Mouse (Mus musculus) lung, embryonic 15.5 days (tissue): ENCODE measurements around the gene 1700109H08Rik. TPM values are rescaled to one million over a fixed set of nuclear protein-coding genes. Genes with fewer than 3 reads are reported as not detected.
"Not testable (repeated sequence)": the region's sequence is repeated elsewhere in the genome, so short reads cannot be mapped to it uniquely, and the experiment has no call there.

Source experiments
- ATAC-seq: fragments of 200-750 bp; cut with Nextera tagmentation; 2 replicates; pipeline ENCODE4 v1.8.0; 2017; ENCODE audit warnings: moderate number of reproducible peaks, borderline replicate concordance; ENCODE audit not compliant: low FRiP score, low TSS enrichment; ENCODE audit errors: extremely low read depth
- H3K27ac ChIP-seq: fragments of 300-500 bp; sonication (generic); 2 replicates; pipeline ENCODE4 v1.5.1; 2015; ENCODE audit warnings: moderate library complexity, mild to moderate bottlenecking, inconsistent platforms
- H3K27me3 ChIP-seq: fragments of 300-500 bp; sonication (generic); 2 replicates; pipeline ENCODE4 v1.6.1; 2015; ENCODE audit warnings: inconsistent platforms
- H3K36me3 ChIP-seq: fragments of 300-500 bp; sonication (generic); 2 replicates; pipeline ENCODE4 v1.6.1; 2015; ENCODE audit warnings: inconsistent platforms
- H3K4me1 ChIP-seq: fragments of 300-500 bp; sonication (generic); 2 replicates; pipeline ENCODE4 v1.6.1; 2015; ENCODE audit warnings: inconsistent platforms
- H3K4me2 ChIP-seq: fragments of 300-500 bp; sonication (generic); 2 replicates; pipeline ENCODE4 v1.6.1; 2015; ENCODE audit warnings: inconsistent platforms, mild to moderate bottlenecking, moderate library complexity
- H3K4me3 ChIP-seq: fragments of 300-500 bp; sonication (generic); 2 replicates; pipeline ENCODE4 v1.5.1; 2015; ENCODE audit warnings: mild to moderate bottlenecking, inconsistent platforms
- H3K9ac ChIP-seq: fragments of 300-500 bp; sonication (generic); 2 replicates; pipeline ENCODE4 v1.6.1; 2015; ENCODE audit warnings: inconsistent platforms
- H3K9me3 ChIP-seq: fragments of 300-500 bp; sonication (generic); 2 replicates; pipeline ENCODE4 v1.6.1; 2016; ENCODE audit warnings: inconsistent platforms
- WGBS: fragments of 180-500 bp; shearing (Covaris S2); methylation state at CpG from one replicate; pipeline ENCODE4 v1.1.7; 2015; 5-methylcytosine and 5-hydroxymethylcytosine counted together
- polyA plus RNA-seq: library from polyadenylated mRNA; unstranded; fragments of >200 nt; fragmentation: Nextera tagmentation; extraction: Ambion mirVana; gene quantifications from 2 replicates; pipeline ENCODE4 v1.2.1, GENCODE M21; 2015

The 1700109H08Rik gene
- polyA plus RNA-seq, 1 experiment from 2014 or later: 2.0 TPM

GRCm38 (mm10) chr5:3607114-3607513 lies 35.7 kb downstream of the 1700109H08Rik start:
- Histone ChIP-seq H3K27me3 (no peaks in the 10 kb centered on the region), H3K9me3 (no peaks in the 10 kb centered on the region), H3K4me3 (no peak overlapping the region), H3K4me1 (no peaks in the 10 kb centered on the region), H3K36me3 (peaks cover 23% of the 10 kb centered on the region), H3K4me2 (no peak overlapping the region), H3K27ac (no peak overlapping the region), H3K9ac (no peak overlapping the region)
- ATAC-seq: no peak
- WGBS: 91% methylated on average over 9 of the region's 9 CpGs

GRCm38 (mm10) chr5:3609241-3609640 lies 37.9 kb downstream of the 1700109H08Rik start:
- Histone ChIP-seq H3K9me3 (no peaks in the 10 kb centered on the region), H3K36me3 (peaks cover 23% of the 10 kb centered on the region), H3K27me3 (no peaks in the 10 kb centered on the region), H3K4me1 (no peaks in the 10 kb centered on the region), H3K9ac (no peak overlapping the region), H3K4me3 (no peak overlapping the region), H3K27ac (no peak overlapping the region), H3K4me2 (no peak overlapping the region)
- no peak for ATAC-seq
- WGBS: 89% methylated on average over 7 of the region's 7 CpGs

- H3K4me1 ChIP-seq, H3K4me2 ChIP-seq, H3K27ac ChIP-seq, ATAC-seq, H3K9ac ChIP-seq, H3K4me3 ChIP-seq, H3K9me3 ChIP-seq, H3K27me3 ChIP-seq: not testable (repeated sequence)
- 89% methylated on average over 2 of the region's 2 CpGs for WGBS
- peaks cover 10% of the 10 kb centered on the region for H3K36me3 ChIP-seq
Observed at GRCm38 (mm10) chr5:3611835-3612234, 40.5 kb downstream of the 1700109H08Rik start.

GRCm38 (mm10) chr5:3620486-3620885 lies 49.1 kb downstream of the 1700109H08Rik start:
- no peak overlapping the region for H3K4me2 ChIP-seq
- ATAC-seq: no peak
- H3K27me3 ChIP-seq: no peaks in the 10 kb centered on the region
- no peaks in the 10 kb centered on the region for H3K9me3 ChIP-seq
- H3K9ac ChIP-seq: no peak overlapping the region
- H3K4me1 ChIP-seq: no peaks in the 10 kb centered on the region
- H3K27ac ChIP-seq: no peak overlapping the region
- peaks cover 16% of the 10 kb centered on the region; the same call in 1 of the 2 replicates for H3K36me3 ChIP-seq
- 80% methylated on average over 7 of the region's 7 CpGs for WGBS
- no peak overlapping the region for H3K4me3 ChIP-seq

GRCm38 (mm10) chr5:3630055-3630454 lies 58.7 kb downstream of the 1700109H08Rik start:
- no peaks in the 10 kb centered on the region for H3K4me1 ChIP-seq
- no peak overlapping the region for H3K4me3 ChIP-seq
- no peak overlapping the region for H3K9ac ChIP-seq
- H3K9me3 ChIP-seq: no peaks in the 10 kb centered on the region
- peaks cover 9% of the 10 kb centered on the region; the same call in 1 of the 2 replicates for H3K36me3 ChIP-seq
- no peaks in the 10 kb centered on the region for H3K27me3 ChIP-seq
- 90% methylated on average over 5 of the region's 5 CpGs for WGBS
- H3K4me2 ChIP-seq: no peak overlapping the region
- ATAC-seq: no peak
- no peak overlapping the region for H3K27ac ChIP-seq

GRCm38 (mm10) chr5:3631512-3632271 lies 60.3 kb downstream of the 1700109H08Rik start:
- no peak overlapping the region for H3K4me3 ChIP-seq
- H3K27ac ChIP-seq: no peak overlapping the region
- H3K27me3 ChIP-seq: no peaks in the 10 kb centered on the region
- H3K4me2 ChIP-seq: no peak overlapping the region
- ATAC-seq: no peak
- no peaks in the 10 kb centered on the region for H3K4me1 ChIP-seq
- no peak overlapping the region for H3K9ac ChIP-seq
- peaks cover 19% of the 10 kb centered on the region; the same call in 1 of the 2 replicates for H3K36me3 ChIP-seq
- WGBS: 76% methylated on average over 16 of the region's 16 CpGs
- H3K9me3 ChIP-seq: no peaks in the 10 kb centered on the region

GRCm38 (mm10) chr5:3632285-3632684 lies 60.9 kb downstream of the 1700109H08Rik start:
- no peaks in the 10 kb centered on the region for H3K9me3 ChIP-seq
- no peaks in the 10 kb centered on the region for H3K4me1 ChIP-seq
- H3K4me3 ChIP-seq: no peak overlapping the region
- WGBS: 76% methylated on average over 5 of the region's 5 CpGs
- H3K4me2 ChIP-seq: no peak overlapping the region
- ATAC-seq: no peak
- no peak overlapping the region for H3K27ac ChIP-seq
- H3K9ac ChIP-seq: no peak overlapping the region
- H3K36me3 ChIP-seq: peaks cover 19% of the 10 kb centered on the region; the same call in 1 of the 2 replicates
- no peaks in the 10 kb centered on the region for H3K27me3 ChIP-seq

GRCm38 (mm10) chr5:3633315-3633714 lies 61.9 kb downstream of the 1700109H08Rik start:
- peaks cover 19% of the 10 kb centered on the region; the same call in 1 of the 2 replicates for H3K36me3 ChIP-seq
- H3K9me3 ChIP-seq: no peaks in the 10 kb centered on the region
- H3K9ac ChIP-seq: no peak overlapping the region
- no peaks in the 10 kb centered on the region for H3K27me3 ChIP-seq
- no peak overlapping the region for H3K4me2 ChIP-seq
- no peak overlapping the region for H3K27ac ChIP-seq
- no peak overlapping the region for H3K4me3 ChIP-seq
- no peak for ATAC-seq
- no peaks in the 10 kb centered on the region for H3K4me1 ChIP-seq
- WGBS: 92% methylated on average over 13 of the region's 13 CpGs

- Histone ChIP-seq H3K4me1 (no peaks in the 10 kb centered on the region), H3K27me3 (no peaks in the 10 kb centered on the region), H3K9ac (no peak overlapping the region), H3K36me3 (peaks cover 19% of the 10 kb centered on the region; the same call in 1 of the 2 replicates), H3K4me2 (no peak overlapping the region), H3K9me3 (no peaks in the 10 kb centered on the region), H3K4me3 (no peak overlapping the region), H3K27ac (no peak overlapping the region)
- no peak for ATAC-seq
- 72% methylated on average over 4 of the region's 4 CpGs for whole genome bisulfite sequencing
Observed at GRCm38 (mm10) chr5:3633951-3634350, 62.6 kb downstream of the 1700109H08Rik start.

Other genes starting within 250 kb of the 1700109H08Rik start
- 47.0 and 59.1 TPM in 2 replicates for gene Cdk6, start 230.1 kb upstream of the 1700109H08Rik start, polyA plus RNA-seq
- 26.7 and 27.5 TPM in 2 replicates for gene Fam133b, start 27.7 kb upstream of the 1700109H08Rik start, polyA plus RNA-seq
- 13.5 and 14.0 TPM in 2 replicates for gene Pex1, start 24.5 kb downstream of the 1700109H08Rik start, polyA plus RNA-seq
- gene Rbm48, start 25.0 kb downstream of the 1700109H08Rik start, polyA plus RNA-seq: 12.4 and 13.9 TPM in 2 replicates
- not detected in 2 replicates for gene Tmbim7, start 79.6 kb downstream of the 1700109H08Rik start, polyA plus RNA-seq
- 65.9 and 66.8 TPM in 2 replicates for gene Gatad1, start 85.6 kb downstream of the 1700109H08Rik start, polyA plus RNA-seq
- 9.0 and 9.9 TPM in 2 replicates for gene Ankib1, start 231.4 kb downstream of the 1700109H08Rik start, polyA plus RNA-seq
- gene Krit1, start 231.6 kb downstream of the 1700109H08Rik start, polyA plus RNA-seq: 41.0 and 44.0 TPM in 2 replicates